Mouse (Mus musculus) megakaryocyte progenitor cell, adult 5-6 weeks (primary cell): ENCODE results near the gene Abca17. TPM values are rescaled to one million over a fixed set of nuclear protein-coding genes. Genes with fewer than 3 reads are reported as not detected.

Experiments used
- ATAC-seq: replicated peaks from 2 replicates; pipeline ENCODE4 v1.8.0; 2016; ENCODE audit warnings: mild to moderate bottlenecking, moderate TSS enrichment, inconsistent platforms; ENCODE audit not compliant: poor library complexity
- total RNA-seq, 2 experiments: library from RNA; stranded (forward) in 1 of 2; stranded (reverse) in 1 of 2; fragments of 157-497, 149-512 nt in 1 of 2; fragments of 200-1000 nt in 1 of 2; gene quantifications; 2 replicates each; pipeline versions ENCODE4 v1.2.3 to v1.2.4; 2015 to 2017

Abca17 gene
- total RNA-seq, 2 experiments from 2014 or later = not detected

- ATAC-seq = peak; percentile 9; the same call in 1 of the 2 replicates
Observed at GRCm38 (mm10) chr17:24349176-24349575, 1.7 kb downstream of the Abca17 start.

GRCm38 (mm10) chr17:24346831-24347230 is 4.0 kb downstream of the Abca17 start:
- no peak for ATAC-seq

GRCm38 (mm10) chr17:24344672-24345071 is 6.2 kb downstream of the Abca17 start:
- ATAC-seq = peak; percentile 90

GRCm38 (mm10) chr17:24327656-24328055 is 23.2 kb downstream of the Abca17 start:
- ATAC-seq = no peak

- ATAC-seq = no peak
Observed at GRCm38 (mm10) chr17:24325051-24325450, 25.8 kb downstream of the Abca17 start.

GRCm38 (mm10) chr17:24320826-24321225 is 30.0 kb downstream of the Abca17 start:
- ATAC-seq = no peak

- ATAC-seq = peak; percentile 83
Observed at GRCm38 (mm10) chr17:24307500-24307899, 43.4 kb downstream of the Abca17 start.

GRCm38 (mm10) chr17:24300651-24301050 is 50.2 kb downstream of the Abca17 start:
- no peak for ATAC-seq

GRCm38 (mm10) chr17:24289338-24289737 is 61.5 kb downstream of the Abca17 start:
- ATAC-seq = peak; percentile 84

GRCm38 (mm10) chr17:24288477-24288876 is 62.4 kb downstream of the Abca17 start:
- no peak for ATAC-seq

- ATAC-seq = peak; percentile 43; the same call in 1 of the 2 replicates
Observed at GRCm38 (mm10) chr17:24285680-24286079, 65.2 kb downstream of the Abca17 start.

GRCm38 (mm10) chr17:24283266-24283818 is 67.5 kb downstream of the Abca17 start:
- no peak for ATAC-seq

- no peak for ATAC-seq
Observed at GRCm38 (mm10) chr17:24282637-24283036, 68.2 kb downstream of the Abca17 start.

GRCm38 (mm10) chr17:24279907-24280306 is 71.0 kb downstream of the Abca17 start:
- no peak for ATAC-seq

- ATAC-seq = no peak
Observed at GRCm38 (mm10) chr17:24267133-24267532, 83.7 kb downstream of the Abca17 start.

- no peak for ATAC-seq
Observed at GRCm38 (mm10) chr17:24264766-24265165, 86.1 kb downstream of the Abca17 start.

- peak; percentile 84 for ATAC-seq
Observed at GRCm38 (mm10) chr17:24260516-24260915, 90.4 kb downstream of the Abca17 start.

GRCm38 (mm10) chr17:24259702-24260101 is 91.2 kb downstream of the Abca17 start:
- ATAC-seq = peak; percentile 46

GRCm38 (mm10) chr17:24258981-24259380 is 91.9 kb downstream of the Abca17 start:
- no peak for ATAC-seq

- ATAC-seq = no peak
Observed at GRCm38 (mm10) chr17:24252329-24252728, 98.5 kb downstream of the Abca17 start.

- peak; percentile 97 for ATAC-seq
Observed at GRCm38 (mm10) chr17:24251320-24252069, 99.4 kb downstream of the Abca17 start, which contains the start of gene Ccnf. TSS of gene Ccnf (minus strand) at chr17:24251484.

- no peak for ATAC-seq
Observed at GRCm38 (mm10) chr17:24250988-24251319, 99.9 kb downstream of the Abca17 start.

- no peak for ATAC-seq
Observed at GRCm38 (mm10) chr17:24248641-24249040, 102.2 kb downstream of the Abca17 start.
